Mouse (Mus musculus): ENCODE results near the gene Olfr51. TPM values are rescaled to one million over a fixed set of nuclear protein-coding genes. Genes with fewer than 3 reads are reported as not detected.

Gene Olfr51
- total RNA-seq, 2 experiments from 2014 or later = not detected

Other genes starting within 250 kb of the Olfr51 start
- gene Zfp354c, start 175.9 kb upstream of the Olfr51 start, total RNA-seq (2021) = 1 to 10 TPM; 4.0 to 6.2 TPM
- under 1 TPM; 0.56 to 0.69 TPM for gene Zfp879, start 162.0 kb upstream of the Olfr51 start, total RNA-seq (2021)
- gene Grm6, start 152.9 kb upstream of the Olfr51 start, total RNA-seq (2021) = not detected
- gene Zfp454, start 115.9 kb upstream of the Olfr51 start, total RNA-seq (2021) = 1 to 10 TPM; 2.5 to 3.4 TPM
- gene Zfp2, start 87.4 kb upstream of the Olfr51 start, total RNA-seq (2021) = 1 to 10 TPM; 5.6 to 9.3 TPM
- gene Zfp354b, start 72.0 kb upstream of the Olfr51 start, total RNA-seq (2021) = 1 to 10 TPM; 2.8 TPM
- not detected for gene 4933414I15Rik, start 59.8 kb upstream of the Olfr51 start, total RNA-seq (2021)
- not detected for gene Prop1, start 49.8 kb upstream of the Olfr51 start, total RNA-seq (2021)
- not detected for gene Olfr1378, start 37.1 kb upstream of the Olfr51 start, total RNA-seq (2021)
- not detected for gene Olfr1377, start 21.6 kb upstream of the Olfr51 start, total RNA-seq (2021)
- under 1 TPM; 0.33 to 0.76 TPM for gene Olfr54, start 10.6 kb downstream of the Olfr51 start, total RNA-seq (2021)
- not detected for gene Olfr1375, start 44.5 kb downstream of the Olfr51 start, total RNA-seq (2021)
- 1 to 10 TPM; 4.8 to 6.4 TPM for gene Zfp354a, start 55.7 kb downstream of the Olfr51 start, total RNA-seq (2021)
- gene Gm12569, start 216.9 kb downstream of the Olfr51 start, total RNA-seq (2021) = not detected